Mouse (Mus musculus): ENCODE measurements around the gene Rad51d. TPM values are rescaled to one million over a fixed set of nuclear protein-coding genes. Genes with fewer than 3 reads are reported as not detected.
A peak's percentile ranks its signal among the peaks of the same experiment; 100 is the strongest.

Gene Rad51d
- polyA plus RNA-seq, 1 experiment from 2014 or later: 12.2 TPM

GRCm38 (mm10) chr11:82910679-82911389 lies 20.4 kb upstream of the Rad51d start:
- Histone ChIP-seq H3K36me3 (peaks cover 20% of the 10 kb centered on the region), H3K4me1 (peaks cover 67% of the 10 kb centered on the region), H3K4me2 (peak overlapping the region; percentile 72), H3K27ac (replicated peaks) (peak overlapping the region; percentile 98), H3K9ac (peak overlapping the region; percentile 89), H3K9me3 (no peaks in the 10 kb centered on the region), H3K27me3 (replicated peaks) (no peaks in the 10 kb centered on the region; the same call in 1 of the 2 replicates), H3K4me3 (peak overlapping the region; percentile 62)
- ATAC-seq (ENCODE audit: extremely low read depth, insufficient number of reproducible peaks, low FRiP score, low TSS enrichment): peak; percentile 66
- 17% methylated on average over 11 of the region's 11 CpGs for WGBS

- Histone ChIP-seq H3K36me3 (peaks cover 21% of the 10 kb centered on the region), H3K9ac (peak within 1 kb of the TSS; percentile 89), H3K4me2 (peak within 1 kb of the TSS; percentile 72), H3K27ac (replicated peaks) (peak within 1 kb of the TSS; percentile 98), H3K4me3 (peak within 1 kb of the TSS; percentile 62), H3K27me3 (replicated peaks) (no peaks in the 10 kb centered on the region; the same call in 1 of the 2 replicates), H3K9me3 (no peaks in the 10 kb centered on the region), H3K4me1 (peaks cover 69% of the 10 kb centered on the region)
- ATAC-seq (ENCODE audit: extremely low read depth, insufficient number of reproducible peaks, low FRiP score, low TSS enrichment): no peak
- WGBS: 62% methylated on average over 4 of the region's 4 CpGs
Observed at GRCm38 (mm10) chr11:82910250-82910649, 19.8 kb upstream of the Rad51d start, which contains the start of gene Unc45b. Gene Unc45b, plus strand, starts transcription at chr11:82910550.

GRCm38 (mm10) chr11:82908608-82908989 lies 18.2 kb upstream of the Rad51d start:
- Histone ChIP-seq H3K36me3 (peaks cover 35% of the 10 kb centered on the region), H3K27me3 (replicated peaks) (no peaks in the 10 kb centered on the region; the same call in 1 of the 2 replicates), H3K27ac (replicated peaks) (no peak overlapping the region), H3K4me1 (peaks cover 56% of the 10 kb centered on the region), H3K4me3 (peak overlapping the region; percentile 82), H3K9ac (peak overlapping the region; percentile 87), H3K9me3 (no peaks in the 10 kb centered on the region), H3K4me2 (peak overlapping the region; percentile 87)
- no peak for ATAC-seq (ENCODE audit: extremely low read depth, insufficient number of reproducible peaks, low FRiP score, low TSS enrichment)
- WGBS: 39% methylated on average over 9 of the region's 10 CpGs

- Histone ChIP-seq H3K9me3 (no peaks in the 10 kb centered on the region), H3K27ac (replicated peaks) (no peak within 1 kb of the TSS)
- no peak for ATAC-seq (ENCODE audit: extremely low read depth, insufficient number of reproducible peaks, low FRiP score, low TSS enrichment)
Observed at GRCm38 (mm10) chr11:82907651-82908607, 17.5 kb upstream of the Rad51d start, which contains the start of gene Nle1. Gene Nle1, minus strand, starts transcription at chr11:82908411.

GRCm38 (mm10) chr11:82905816-82906215 lies 15.4 kb upstream of the Rad51d start:
- WGBS: 88% methylated on average over 5 of the region's 5 CpGs
- Histone ChIP-seq H3K4me3 (no peak overlapping the region), H3K27me3 (replicated peaks) (no peaks in the 10 kb centered on the region), H3K4me2 (no peak overlapping the region), H3K36me3 (peaks cover 63% of the 10 kb centered on the region), H3K27ac (replicated peaks) (no peak overlapping the region), H3K9me3 (no peaks in the 10 kb centered on the region), H3K9ac (no peak overlapping the region), H3K4me1 (peaks cover 37% of the 10 kb centered on the region)
- ATAC-seq (ENCODE audit: extremely low read depth, insufficient number of reproducible peaks, low FRiP score, low TSS enrichment): no peak

More at GRCm38 (mm10) chr11:82907651-82908607, 17.5 kb upstream of the Rad51d start, which contains the start of gene Nle1:
- Histone ChIP-seq H3K4me1 (peaks cover 49% of the 10 kb centered on the region), H3K36me3 (peaks cover 42% of the 10 kb centered on the region), H3K9ac (peak within 1 kb of the TSS; percentile 87), H3K27me3 (replicated peaks) (no peaks in the 10 kb centered on the region), H3K4me3 (peak within 1 kb of the TSS; percentile 82), H3K4me2 (peak within 1 kb of the TSS; percentile 87)
- 1% methylated on average over 73 of the region's 73 CpGs for WGBS

GRCm38 (mm10) chr11:82904952-82905351 lies 14.5 kb upstream of the Rad51d start:
- WGBS: 56% methylated on average over 8 of the region's 8 CpGs
- Histone ChIP-seq H3K9ac (no peak overlapping the region), H3K4me2 (no peak overlapping the region), H3K27me3 (replicated peaks) (no peaks in the 10 kb centered on the region), H3K9me3 (no peaks in the 10 kb centered on the region), H3K4me1 (peaks cover 30% of the 10 kb centered on the region), H3K36me3 (peaks cover 72% of the 10 kb centered on the region), H3K4me3 (no peak overlapping the region), H3K27ac (replicated peaks) (no peak overlapping the region)
- no peak for ATAC-seq (ENCODE audit: extremely low read depth, insufficient number of reproducible peaks, low FRiP score, low TSS enrichment)

- H3K4me1 ChIP-seq: 0 out of 2 replicates have a peak, but pooled peaks cover 5% of the 10 kb centered on the region
- no peak overlapping the region for H3K4me2 ChIP-seq
- no peak overlapping the region for H3K9ac ChIP-seq
- H3K27ac ChIP-seq (replicated peaks): no peak overlapping the region
- ATAC-seq (ENCODE audit: extremely low read depth, insufficient number of reproducible peaks, low FRiP score, low TSS enrichment): no peak
- WGBS: 90% methylated on average over 20 of the region's 20 CpGs
- H3K9me3 ChIP-seq: no peaks in the 10 kb centered on the region
- H3K36me3 ChIP-seq: peaks cover 84% of the 10 kb centered on the region
- no peak overlapping the region for H3K4me3 ChIP-seq
- H3K27me3 ChIP-seq (replicated peaks): no peaks in the 10 kb centered on the region
Observed at GRCm38 (mm10) chr11:82901606-82902310, 11.3 kb upstream of the Rad51d start.

GRCm38 (mm10) chr11:82899720-82900119 lies 9.3 kb upstream of the Rad51d start:
- Histone ChIP-seq H3K4me1 (no peaks in the 10 kb centered on the region), H3K36me3 (peaks cover 64% of the 10 kb centered on the region), H3K4me2 (no peak overlapping the region), H3K27me3 (replicated peaks) (no peaks in the 10 kb centered on the region), H3K27ac (replicated peaks) (no peak overlapping the region), H3K9ac (no peak overlapping the region), H3K9me3 (no peaks in the 10 kb centered on the region), H3K4me3 (no peak overlapping the region)
- ATAC-seq (ENCODE audit: extremely low read depth, insufficient number of reproducible peaks, low FRiP score, low TSS enrichment): no peak
- WGBS: 86% methylated on average over 5 of the region's 5 CpGs

GRCm38 (mm10) chr11:82897478-82897877 lies 7.1 kb upstream of the Rad51d start:
- no peak for ATAC-seq (ENCODE audit: extremely low read depth, insufficient number of reproducible peaks, low FRiP score, low TSS enrichment)
- H3K4me2 ChIP-seq: no peak overlapping the region

GRCm38 (mm10) chr11:82891936-82892335 lies 1.5 kb upstream of the Rad51d start, which contains the start of gene Fndc8:
Gene Fndc8, plus strand, starts transcription at chr11:82892124.
- Histone ChIP-seq H3K27ac (replicated peaks) (no peak within 1 kb of the TSS), H3K36me3 (no peaks in the 10 kb centered on the region), H3K27me3 (replicated peaks) (peaks cover 19% of the 10 kb centered on the region), H3K9ac (peak within 1 kb of the TSS; percentile 33; the same call in 1 of the 2 replicates), H3K9me3 (no peaks in the 10 kb centered on the region), H3K4me2 (no peak within 1 kb of the TSS), H3K4me1 (peaks cover 16% of the 10 kb centered on the region), H3K4me3 (no peak within 1 kb of the TSS)
- ATAC-seq (ENCODE audit: extremely low read depth, insufficient number of reproducible peaks, low FRiP score, low TSS enrichment): no peak
- 47% methylated on average over 7 of the region's 7 CpGs for WGBS

More at GRCm38 (mm10) chr11:82897478-82897877, 7.1 kb upstream of the Rad51d start:
- H3K9me3 ChIP-seq: no peaks in the 10 kb centered on the region
- no peaks in the 10 kb centered on the region for H3K4me1 ChIP-seq
- WGBS: 74% methylated on average over 10 of the region's 10 CpGs
- H3K36me3 ChIP-seq: peaks cover 41% of the 10 kb centered on the region
- H3K4me3 ChIP-seq: no peak overlapping the region
- H3K9ac ChIP-seq: no peak overlapping the region
- H3K27me3 ChIP-seq (replicated peaks): peaks cover 4% of the 10 kb centered on the region; the same call in 1 of the 2 replicates
- H3K27ac ChIP-seq (replicated peaks): no peak overlapping the region

All from heart, embryonic 13.5 days (tissue).